Mouse (Mus musculus): ENCODE data around the gene Tnfrsf21. TPM values are rescaled to one million over a fixed set of nuclear protein-coding genes. Genes with fewer than 3 reads are reported as not detected.

Tnfrsf21 gene
- polyA plus RNA-seq, 1 experiment from 2014 or later = 11.9 TPM

DNA sequence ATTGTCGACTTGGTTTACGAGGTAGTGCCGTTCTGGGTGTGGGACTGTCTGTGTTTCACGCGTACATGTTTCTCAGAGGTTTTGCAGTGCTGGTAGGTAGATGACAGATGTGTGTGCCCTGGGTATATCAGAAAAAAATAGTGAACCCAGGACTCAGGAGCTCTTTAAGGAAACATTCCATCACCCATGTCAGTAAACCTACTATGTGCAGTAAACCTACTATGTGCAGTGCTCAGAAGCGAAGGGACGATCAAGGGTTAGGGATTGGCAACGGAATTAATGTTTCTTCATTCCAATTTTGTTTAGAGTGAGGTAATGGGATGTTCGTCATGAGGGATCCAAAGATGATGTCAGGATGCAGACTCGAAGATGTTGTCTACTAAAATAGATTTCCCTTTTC is 37.6 kb downstream of the Tnfrsf21 start:
- Histone ChIP-seq H3K4me3 (no peak overlapping the region), H3K27me3 (replicated peaks) (no peaks in the 10 kb centered on the region), H3K4me2 (no peak overlapping the region), H3K9me3 (replicated peaks) (no peaks in the 10 kb centered on the region), H3K4me1 (replicated peaks) (peaks cover 9% of the 10 kb centered on the region), H3K27ac (ENCODE audit: poor library complexity, severe bottlenecking) (no peak overlapping the region), H3K36me3 (no peaks in the 10 kb centered on the region), H3K9ac (no peak overlapping the region)
- 95% methylated on average over 10 of the region's 10 CpGs for WGBS
- no peak for ATAC-seq (ENCODE audit: insufficient number of reproducible peaks, low FRiP score)

- Histone ChIP-seq H3K27me3 (replicated peaks) (no peaks in the 10 kb centered on the region), H3K36me3 (no peaks in the 10 kb centered on the region), H3K4me2 (no peak overlapping the region), H3K9me3 (replicated peaks) (no peaks in the 10 kb centered on the region), H3K27ac (ENCODE audit: poor library complexity, severe bottlenecking) (no peak overlapping the region), H3K9ac (no peak overlapping the region), H3K4me3 (no peak overlapping the region), H3K4me1 (replicated peaks) (peaks cover 9% of the 10 kb centered on the region)
- WGBS = 33% methylated on average over 11 of the region's 11 CpGs
- ATAC-seq (ENCODE audit: insufficient number of reproducible peaks, low FRiP score) = 0 out of 2 replicates have a peak, but pooled peaks have one; percentile 36
Observed at GRCm38 (mm10) chr17:43058277-43059025, 42.1 kb downstream of the Tnfrsf21 start.

DNA sequence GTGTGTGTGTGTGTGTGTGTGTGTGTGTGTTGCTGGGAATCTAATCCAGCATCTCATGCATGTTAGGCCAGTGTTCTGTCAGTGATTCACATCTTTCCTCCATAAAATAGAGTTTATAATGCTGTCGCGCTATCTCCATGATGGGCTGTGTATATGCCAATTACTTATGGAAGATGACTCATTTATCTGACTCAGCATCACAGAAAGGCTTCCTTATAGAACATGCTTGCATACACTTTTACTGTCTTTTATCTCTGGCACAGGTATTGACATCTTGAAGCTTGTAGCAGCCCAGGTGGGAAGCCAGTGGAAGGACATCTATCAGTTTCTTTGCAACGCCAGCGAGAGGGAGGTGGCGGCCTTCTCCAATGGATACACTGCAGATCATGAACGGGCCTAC is 48.4 kb downstream of the Tnfrsf21 start:
- Histone ChIP-seq H3K9me3 (replicated peaks) (no peaks in the 10 kb centered on the region), H3K36me3 (no peaks in the 10 kb centered on the region; the same call in 1 of the 2 replicates), H3K4me1 (replicated peaks) (no peaks in the 10 kb centered on the region), H3K27me3 (replicated peaks) (no peaks in the 10 kb centered on the region), H3K9ac (no peak overlapping the region), H3K4me2 (no peak overlapping the region), H3K27ac (ENCODE audit: poor library complexity, severe bottlenecking) (no peak overlapping the region), H3K4me3 (no peak overlapping the region)
- no peak for ATAC-seq (ENCODE audit: insufficient number of reproducible peaks, low FRiP score)
- 93% methylated on average over 6 of the region's 6 CpGs for WGBS

DNA sequence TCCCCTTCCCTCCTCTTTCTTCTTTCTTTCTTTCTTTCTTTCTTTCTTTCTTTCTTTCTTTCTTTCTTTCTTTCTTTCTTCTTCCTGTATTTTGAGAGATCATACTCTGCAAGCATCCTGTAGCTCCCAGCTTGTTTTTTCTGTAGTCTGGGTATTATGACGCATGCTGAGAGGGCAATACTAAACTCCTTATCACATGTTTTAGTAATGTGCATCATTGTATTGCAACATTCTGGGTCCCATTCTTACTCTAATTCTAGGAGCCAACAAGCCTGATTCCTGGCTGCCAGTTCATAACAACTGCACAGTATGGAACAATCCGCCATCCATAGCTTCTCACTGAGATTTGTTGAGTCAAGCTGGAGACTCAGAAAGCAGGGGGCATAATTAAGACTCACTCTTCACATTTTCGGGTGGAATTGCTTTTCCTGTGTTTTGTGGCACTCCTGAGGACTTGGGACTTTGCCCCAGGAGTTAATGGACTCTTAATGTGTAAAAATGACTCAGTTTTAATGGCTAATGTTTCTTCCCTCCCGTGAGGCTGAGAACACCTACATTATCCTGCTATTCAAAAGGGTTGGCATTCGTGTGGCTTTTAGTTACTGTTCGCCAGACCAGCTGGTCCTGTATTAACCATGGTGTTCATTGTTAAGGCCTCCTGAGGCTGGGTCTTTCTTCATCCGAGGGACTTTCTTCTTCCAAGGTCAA is 52.6 kb downstream of the Tnfrsf21 start:
- H3K27ac ChIP-seq (ENCODE audit: poor library complexity, severe bottlenecking) = no peak overlapping the region
- no peak overlapping the region for H3K4me2 ChIP-seq
- H3K36me3 ChIP-seq = no peaks in the 10 kb centered on the region; the same call in 1 of the 2 replicates
- no peaks in the 10 kb centered on the region; the same call in 1 of the 2 replicates for H3K4me1 ChIP-seq (replicated peaks)
- WGBS = 82% methylated on average over 7 of the region's 7 CpGs
- no peak overlapping the region for H3K4me3 ChIP-seq
- H3K27me3 ChIP-seq (replicated peaks) = no peaks in the 10 kb centered on the region
- no peaks in the 10 kb centered on the region for H3K9me3 ChIP-seq (replicated peaks)
- ATAC-seq (ENCODE audit: insufficient number of reproducible peaks, low FRiP score) = no peak
- H3K9ac ChIP-seq = no peak overlapping the region

GRCm38 (mm10) chr17:43070946-43071345 is 54.6 kb downstream of the Tnfrsf21 start:
- no peak for ATAC-seq (ENCODE audit: insufficient number of reproducible peaks, low FRiP score)
- no peaks in the 10 kb centered on the region; the same call in 1 of the 2 replicates for H3K4me1 ChIP-seq (replicated peaks)
- no peak overlapping the region for H3K9ac ChIP-seq
- H3K9me3 ChIP-seq (replicated peaks) = no peaks in the 10 kb centered on the region
- no peak overlapping the region for H3K4me2 ChIP-seq
- no peak overlapping the region for H3K4me3 ChIP-seq
- 89% methylated on average over 2 of the region's 2 CpGs for WGBS
- H3K36me3 ChIP-seq = no peaks in the 10 kb centered on the region
- H3K27me3 ChIP-seq (replicated peaks) = no peaks in the 10 kb centered on the region
- H3K27ac ChIP-seq (ENCODE audit: poor library complexity, severe bottlenecking) = no peak overlapping the region

GRCm38 (mm10) chr17:43072142-43072786 is 55.9 kb downstream of the Tnfrsf21 start:
- Histone ChIP-seq H3K4me1 (replicated peaks) (peaks cover 3% of the 10 kb centered on the region; the same call in 1 of the 2 replicates), H3K4me2 (no peak overlapping the region), H3K9me3 (replicated peaks) (no peaks in the 10 kb centered on the region), H3K27me3 (replicated peaks) (no peaks in the 10 kb centered on the region), H3K9ac (no peak overlapping the region), H3K4me3 (no peak overlapping the region), H3K27ac (ENCODE audit: poor library complexity, severe bottlenecking) (no peak overlapping the region), H3K36me3 (no peaks in the 10 kb centered on the region)
- ATAC-seq (ENCODE audit: insufficient number of reproducible peaks, low FRiP score) = no peak
- 62% methylated on average over 11 of the region's 11 CpGs for WGBS

- no peak for ATAC-seq (ENCODE audit: insufficient number of reproducible peaks, low FRiP score)
- H3K4me1 ChIP-seq (replicated peaks) = peaks cover 8% of the 10 kb centered on the region
Observed at GRCm38 (mm10) chr17:43072787-43073148, 56.4 kb downstream of the Tnfrsf21 start.

GRCm38 (mm10) chr17:43074391-43074790 is 58.0 kb downstream of the Tnfrsf21 start:
- Histone ChIP-seq H3K9ac (no peak overlapping the region), H3K9me3 (replicated peaks) (no peaks in the 10 kb centered on the region), H3K4me2 (no peak overlapping the region), H3K4me1 (replicated peaks) (peaks cover 9% of the 10 kb centered on the region), H3K27ac (ENCODE audit: poor library complexity, severe bottlenecking) (no peak overlapping the region), H3K36me3 (no peaks in the 10 kb centered on the region), H3K27me3 (replicated peaks) (no peaks in the 10 kb centered on the region), H3K4me3 (no peak overlapping the region)
- WGBS = 84% methylated on average over 5 of the region's 5 CpGs
- ATAC-seq (ENCODE audit: insufficient number of reproducible peaks, low FRiP score) = no peak

More at GRCm38 (mm10) chr17:43072787-43073148, 56.4 kb downstream of the Tnfrsf21 start:
- H3K27ac ChIP-seq (ENCODE audit: poor library complexity, severe bottlenecking) = no peak overlapping the region
- no peaks in the 10 kb centered on the region for H3K27me3 ChIP-seq (replicated peaks)
- no peak overlapping the region for H3K4me3 ChIP-seq
- H3K36me3 ChIP-seq = no peaks in the 10 kb centered on the region
- no peak overlapping the region for H3K9ac ChIP-seq
- H3K4me2 ChIP-seq = no peak overlapping the region
- 33% methylated on average over 5 of the region's 5 CpGs for WGBS
- no peaks in the 10 kb centered on the region for H3K9me3 ChIP-seq (replicated peaks)

DNA sequence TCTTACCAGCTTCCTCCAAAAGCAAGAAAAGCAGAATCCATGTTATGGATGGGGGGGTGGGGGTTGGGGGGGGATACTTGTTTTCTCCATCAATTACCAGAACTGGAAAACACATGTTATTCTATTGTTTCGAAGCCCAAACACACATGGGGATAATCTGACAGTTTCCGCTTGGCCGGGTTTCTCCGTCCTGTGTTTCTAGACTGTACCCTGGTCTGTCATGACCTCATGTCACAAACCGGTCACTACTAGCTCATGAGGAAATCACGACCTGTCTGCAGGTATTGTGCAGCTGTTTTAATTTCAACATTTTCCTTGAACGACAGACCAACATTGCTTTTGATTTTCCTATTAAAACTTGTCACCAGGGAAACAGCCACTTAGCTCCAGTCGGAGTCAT is 58.7 kb downstream of the Tnfrsf21 start:
- WGBS = 81% methylated on average over 8 of the region's 8 CpGs
- ATAC-seq (ENCODE audit: insufficient number of reproducible peaks, low FRiP score) = no peak
- Histone ChIP-seq H3K36me3 (no peaks in the 10 kb centered on the region), H3K4me1 (replicated peaks) (peaks cover 9% of the 10 kb centered on the region), H3K27me3 (replicated peaks) (no peaks in the 10 kb centered on the region), H3K4me2 (no peak overlapping the region), H3K9me3 (replicated peaks) (no peaks in the 10 kb centered on the region), H3K9ac (no peak overlapping the region), H3K4me3 (no peak overlapping the region), H3K27ac (ENCODE audit: poor library complexity, severe bottlenecking) (no peak overlapping the region)

DNA sequence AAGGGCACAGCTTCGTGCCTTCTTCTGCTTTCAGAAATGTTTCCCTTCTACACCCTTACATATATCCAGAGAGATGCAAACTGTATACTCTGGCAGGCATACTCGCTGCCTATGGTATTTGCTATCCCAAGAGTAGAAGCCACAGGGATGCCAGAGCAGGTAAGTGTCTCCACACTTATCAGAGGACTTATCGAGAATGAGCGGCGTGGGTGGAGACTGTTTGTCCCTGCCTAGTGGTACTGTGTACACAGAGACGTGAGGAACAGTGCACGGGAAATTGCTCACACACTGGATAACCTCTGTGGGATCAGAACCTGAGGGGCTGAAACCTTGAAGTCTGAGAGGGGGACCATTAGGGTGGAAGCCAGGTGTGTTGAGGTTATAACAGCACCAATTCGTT is 59.6 kb downstream of the Tnfrsf21 start:
- WGBS = 62% methylated on average over 8 of the region's 8 CpGs
- no peak overlapping the region for H3K4me2 ChIP-seq
- peaks cover 9% of the 10 kb centered on the region for H3K4me1 ChIP-seq (replicated peaks)
- no peak for ATAC-seq (ENCODE audit: insufficient number of reproducible peaks, low FRiP score)
- H3K27me3 ChIP-seq (replicated peaks) = no peaks in the 10 kb centered on the region
- H3K9ac ChIP-seq = no peak overlapping the region
- no peaks in the 10 kb centered on the region for H3K36me3 ChIP-seq
- no peak overlapping the region for H3K4me3 ChIP-seq
- H3K27ac ChIP-seq (ENCODE audit: poor library complexity, severe bottlenecking) = no peak overlapping the region
- H3K9me3 ChIP-seq (replicated peaks) = no peaks in the 10 kb centered on the region

Measured in heart, embryonic 12.5 days (tissue).